Mouse (Mus musculus) liver, embryonic 11.5 days (tissue): ENCODE results near the gene Setd7. TPM values are rescaled to one million over a fixed set of nuclear protein-coding genes. Genes with fewer than 3 reads are reported as not detected.

Experiments used
- ATAC-seq: fragments of 200-750 bp; cut with Nextera tagmentation; replicated peaks from 2 replicates; pipeline ENCODE4 v1.8.0; 2017; ENCODE audit warnings: moderate number of reproducible peaks, mild to moderate bottlenecking, moderate TSS enrichment, moderate library complexity; ENCODE audit not compliant: low FRiP score
- DNase-seq: peaks from one replicate; pipeline ENCODE4 v3.0.0-alpha.2; 2017; ENCODE audit warnings: low spot score
- H3K27ac ChIP-seq: fragments of 300-500 bp; sonication (generic); 2 replicates; pipeline ENCODE4 v1.5.1; 2014; ENCODE audit warnings: mild to moderate bottlenecking, low read depth, low read length, control low read depth
- H3K27me3 ChIP-seq: fragments of 300-500 bp; sonication (generic); replicated peaks from 2 replicates; pipeline ENCODE4 v1.6.1; 2014; ENCODE audit warnings: low read length, mixed read lengths; ENCODE audit not compliant: control insufficient read depth, insufficient read depth
- H3K36me3 ChIP-seq: fragments of 300-500 bp; sonication (generic); 2 replicates; pipeline ENCODE4 v1.6.1; 2014; ENCODE audit warnings: mild to moderate bottlenecking, low read length, moderate library complexity, mixed read lengths; ENCODE audit not compliant: control insufficient read depth, insufficient read depth
- H3K4me1 ChIP-seq: fragments of 300-500 bp; sonication (generic); replicated peaks from 2 replicates; pipeline ENCODE4 v1.6.1; 2014; ENCODE audit warnings: low read length, mixed read lengths; ENCODE audit not compliant: control insufficient read depth, insufficient read depth
- H3K4me2 ChIP-seq: fragments of 300-500 bp; sonication (generic); 2 replicates; pipeline ENCODE4 v1.6.1; 2014; ENCODE audit warnings: mild to moderate bottlenecking, control low read depth, moderate library complexity
- H3K4me3 ChIP-seq: fragments of 300-500 bp; sonication (generic); 2 replicates; pipeline ENCODE4 v1.5.1; 2014; ENCODE audit warnings: low read depth, low read length, control low read depth
- H3K9ac ChIP-seq: fragments of 300-500 bp; sonication (generic); 2 replicates; pipeline ENCODE4 v1.6.1; 2014; ENCODE audit warnings: low read depth, low read length, control low read depth
- H3K9me3 ChIP-seq: fragments of 300-500 bp; sonication (generic); 2 replicates; pipeline ENCODE4 v1.6.1; 2016; ENCODE audit warnings: low read length, inconsistent platforms, mixed read lengths; ENCODE audit not compliant: control insufficient read depth
- whole genome bisulfite sequencing: fragments of 180-500 bp; shearing (Covaris S2); extraction: QIAGEN DNeasy Blood & Tissue Kit; methylation state at CpG from one replicate; pipeline ENCODE4 v1.1.7; 2014; 5-methylcytosine and 5-hydroxymethylcytosine counted together
- polyA plus RNA-seq: library from polyadenylated mRNA; unstranded; fragments of >200 nt; fragmentation: Nextera tagmentation; extraction: Ambion mirVana; gene quantifications from 2 replicates; pipeline ENCODE4 v1.2.1, GENCODE M21; 2014

The Setd7 gene
- polyA plus RNA-seq, 1 experiment from 2014 or later: 2.4 TPM

DNA sequence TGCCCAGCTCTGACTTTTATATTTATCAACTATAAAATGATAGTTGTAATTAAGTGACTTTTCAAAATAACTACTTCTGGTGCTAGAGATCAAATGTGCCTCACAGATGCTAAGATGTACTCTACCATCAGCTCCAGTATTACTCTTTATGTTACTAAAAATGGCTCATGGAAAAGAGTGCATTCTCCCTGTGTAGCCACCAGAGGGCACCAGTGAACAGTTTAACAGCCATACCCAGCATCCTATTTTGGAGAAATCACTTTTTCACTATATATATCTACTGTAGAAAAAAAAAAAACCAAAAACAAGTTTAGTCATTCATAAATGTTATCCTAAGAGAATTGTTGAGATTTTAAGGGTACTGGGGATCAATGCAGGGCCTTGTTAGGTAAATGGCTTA lies 79.6 kb downstream of the Setd7 start:
- Histone ChIP-seq H3K4me3 (no peak overlapping the region), H3K4me2 (no peak overlapping the region), H3K36me3 (no peaks in the 10 kb centered on the region), H3K4me1 (peaks cover 16% of the 10 kb centered on the region), H3K9ac (no peak overlapping the region), H3K9me3 (no peaks in the 10 kb centered on the region), H3K27ac (no peak overlapping the region), H3K27me3 (no peaks in the 10 kb centered on the region)
- ATAC-seq: no peak
- DNase-seq: no peak

GRCm38 (mm10) chr3:51479893-51480292 lies 80.8 kb downstream of the Setd7 start:
- Histone ChIP-seq H3K9ac (no peak overlapping the region), H3K4me2 (no peak overlapping the region), H3K27ac (no peak overlapping the region), H3K36me3 (no peaks in the 10 kb centered on the region; the same call in 1 of the 2 replicates), H3K4me1 (peaks cover 12% of the 10 kb centered on the region), H3K4me3 (no peak overlapping the region), H3K9me3 (no peaks in the 10 kb centered on the region), H3K27me3 (no peaks in the 10 kb centered on the region)
- ATAC-seq (no peak), DNase-seq (no peak)
- 51% methylated on average over 2 of the region's 2 CpGs for WGBS

DNA sequence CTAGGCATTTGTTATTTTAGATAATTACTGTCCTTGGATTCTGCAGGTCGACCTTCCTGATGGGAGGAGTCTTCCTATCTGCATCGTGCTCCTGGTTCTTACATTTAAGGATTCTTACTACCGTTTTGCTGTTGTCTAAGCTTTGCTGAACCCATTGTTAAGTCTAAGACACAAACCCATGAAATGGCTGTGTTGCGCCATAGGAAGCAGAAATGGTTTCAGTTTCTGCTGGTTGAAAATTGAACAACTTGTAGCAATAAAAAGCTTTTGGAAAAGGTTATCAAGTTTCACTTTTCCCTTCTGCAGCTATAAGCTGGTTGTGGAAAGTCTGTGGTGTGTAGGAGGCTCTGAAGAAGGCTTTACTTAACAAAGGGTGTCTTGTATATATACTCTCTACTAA lies 85.0 kb downstream of the Setd7 start:
- Histone ChIP-seq H3K4me3 (no peak overlapping the region), H3K36me3 (peaks cover 12% of the 10 kb centered on the region), H3K9ac (no peak overlapping the region), H3K4me1 (no peaks in the 10 kb centered on the region), H3K27me3 (no peaks in the 10 kb centered on the region), H3K27ac (no peak overlapping the region), H3K4me2 (no peak overlapping the region), H3K9me3 (no peaks in the 10 kb centered on the region)
- WGBS: 71% methylated on average over 4 of the region's 4 CpGs
- no peak for ATAC-seq
- no peak for DNase-seq

DNA sequence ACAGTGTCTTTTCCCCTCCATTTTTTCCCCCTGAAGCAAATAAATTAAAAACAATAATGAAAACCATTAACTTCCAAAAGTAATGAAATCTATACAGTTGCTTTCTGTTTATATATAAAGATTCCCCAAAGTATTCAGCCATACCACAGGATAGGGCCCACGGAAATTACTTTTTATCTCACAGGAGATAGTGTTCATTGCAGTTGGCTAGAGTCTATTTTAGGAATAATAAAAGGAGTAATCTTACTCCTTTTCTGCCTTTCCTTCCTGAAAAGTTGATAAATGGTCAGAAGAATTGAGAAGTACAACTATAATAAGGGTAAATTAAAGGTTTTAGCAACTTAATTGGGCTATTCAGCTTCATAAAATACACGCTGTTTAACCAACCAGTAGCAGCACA lies 92.1 kb downstream of the Setd7 start:
- Histone ChIP-seq H3K27ac (no peak overlapping the region), H3K36me3 (peaks cover 30% of the 10 kb centered on the region), H3K4me3 (no peak overlapping the region), H3K9me3 (no peaks in the 10 kb centered on the region), H3K27me3 (no peaks in the 10 kb centered on the region), H3K4me2 (no peak overlapping the region), H3K4me1 (no peaks in the 10 kb centered on the region), H3K9ac (no peak overlapping the region)
- DNase-seq (no peak), ATAC-seq (no peak)
- WGBS: 70% methylated on average over 2 of the region's 2 CpGs

Other genes with a start within 250 kb of the Setd7 start
- gene Elf2, start 220.2 kb downstream of the Setd7 start, polyA plus RNA-seq: 36.5 and 37.9 TPM in 2 replicates
- 4.6 and 5.2 TPM in 2 replicates for gene Mgarp, start 164.1 kb downstream of the Setd7 start, polyA plus RNA-seq
- gene Ndufc1, start 151.9 kb downstream of the Setd7 start, polyA plus RNA-seq: 692 and 701 TPM in 2 replicates
- gene Naa15, start 145.7 kb downstream of the Setd7 start, polyA plus RNA-seq: 48.4 and 50.6 TPM in 2 replicates
- 9.4 and 10.1 TPM in 2 replicates for gene Rab33b, start 77.0 kb downstream of the Setd7 start, polyA plus RNA-seq
- gene Mgst2, start 99.5 kb upstream of the Setd7 start, polyA plus RNA-seq: 16.5 and 16.6 TPM in 2 replicates